Mouse (Mus musculus) myocyte (in vitro differentiated cells): ENCODE measurements around the gene Uba2.

Experiments used
- E2F4 ChIP-seq: IDR thresholded peaks from one replicate; pipeline ENCODE4 v1.6.1; 2011; ENCODE audit warnings: mild to moderate bottlenecking, control low read depth, moderate library complexity; ENCODE audit not compliant: insufficient read depth
- MAX ChIP-seq: IDR thresholded peaks from one replicate; pipeline ENCODE4 v1.6.1; 2011; ENCODE audit warnings: low read depth, mild to moderate bottlenecking, control low read depth
- MYOD1 ChIP-seq, 3 experiments: IDR thresholded peaks; one replicate each; pipeline ENCODE4 v1.6.1; 2011; ENCODE audit warnings: control low read depth in 2 of 3, low read depth in 2 of 3, mild to moderate bottlenecking in 2 of 3, moderate library complexity in 1 of 3; ENCODE audit not compliant: insufficient read length in 2 of 3, control insufficient read depth in 1 of 3
- MYOG ChIP-seq, 3 experiments: IDR thresholded peaks; one replicate each; pipeline ENCODE4 v1.6.1; 2011; ENCODE audit warnings: control low read depth in 2 of 3, low read depth in 2 of 3, mild to moderate bottlenecking in 2 of 3; ENCODE audit not compliant: insufficient read length in 2 of 3, control insufficient read depth in 1 of 3, insufficient read depth in 1 of 3
- POLR2A ChIP-seq: IDR thresholded peaks from one replicate; pipeline ENCODE4 v1.6.1; 2011; ENCODE audit warnings: low read depth, mild to moderate bottlenecking, control low read depth, moderate library complexity; ENCODE audit not compliant: insufficient read length
- POLR2AphosphoS2 ChIP-seq: IDR thresholded peaks from one replicate; pipeline ENCODE4 v1.6.1; 2011; ENCODE audit warnings: low read depth, control low read depth; ENCODE audit not compliant: insufficient read length
- TCF3 ChIP-seq: IDR thresholded peaks from one replicate; pipeline ENCODE4 v1.6.1; 2011; ENCODE audit warnings: low read depth, control low read depth; ENCODE audit not compliant: insufficient read length
- USF1 ChIP-seq: IDR thresholded peaks from one replicate; pipeline ENCODE4 v1.6.1; 2011; ENCODE audit warnings: low read depth, mild to moderate bottlenecking, control low read depth, moderate library complexity

DNA sequence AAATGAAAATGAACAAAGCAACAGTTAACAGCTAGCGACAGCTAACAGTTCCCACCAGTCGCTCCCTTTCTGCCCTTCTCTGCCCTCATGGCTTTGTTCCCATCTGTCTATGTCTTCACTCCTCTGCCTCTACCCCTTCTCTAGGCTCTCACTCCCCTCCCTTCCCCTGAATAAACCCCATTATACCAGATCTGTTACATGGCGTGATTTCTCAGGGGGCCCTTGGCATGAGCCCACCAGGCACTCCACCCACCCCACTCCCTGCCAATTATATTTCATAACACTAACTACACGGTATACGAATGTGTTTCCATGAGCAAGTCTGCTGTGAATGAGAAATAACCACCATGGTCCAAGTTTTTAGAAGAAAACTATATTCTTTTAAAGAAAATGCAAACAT is 60.2 kb downstream of the Uba2 start:
- TF ChIP-seq USF1 = no peak
- no peak for TF ChIP-seq POLR2A
- no peak for TF ChIP-seq MAX
- no peak for TF ChIP-seq E2F4
- no peak for TF ChIP-seq TCF3
- no peak for TF ChIP-seq POLR2AphosphoS2
- TF ChIP-seq MYOG (IDR thresholded peaks at IDR 0.05; ENCODE audit: control insufficient read depth in 1 of 3, insufficient read depth in 1 of 3, insufficient read length in 2 of 3, low read depth in 2 of 3) = no peak
- TF ChIP-seq MYOD1 (IDR thresholded peaks at IDR 0.05; ENCODE audit: control insufficient read depth in 1 of 3, insufficient read length in 2 of 3, low read depth in 2 of 3) = no peak
